Mouse (Mus musculus): ENCODE measurements at regions not wholly inside any gene's neighbourhood (a gene's known extent, or its start where the extent isn't known, plus 50 kb on each side); places are given as distances from the start of the nearest gene placed in this dataset.

DNA sequence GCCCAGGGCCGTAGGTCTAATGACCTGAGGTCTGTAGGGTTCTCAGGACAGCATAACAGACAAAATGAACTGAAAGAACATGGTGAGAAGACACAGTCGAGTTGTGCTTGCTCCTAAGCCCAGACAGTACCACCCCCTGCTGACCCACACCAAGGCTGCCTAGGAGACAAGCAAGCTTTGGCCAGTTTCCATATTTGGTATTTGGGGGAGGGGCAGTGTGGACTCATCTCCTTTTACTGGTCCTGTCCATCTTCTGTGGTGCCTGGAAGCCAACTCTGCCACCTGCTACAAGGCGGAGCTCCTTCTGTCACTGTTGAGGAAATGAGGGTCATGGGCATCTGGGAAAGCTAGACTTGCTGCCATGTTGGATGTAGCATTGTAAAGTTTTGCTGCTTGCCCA is 68.9 kb downstream of the Tex29 start:
- DNase-seq (ENCODE audit: low spot score in 2 of 2): no peak

DNA sequence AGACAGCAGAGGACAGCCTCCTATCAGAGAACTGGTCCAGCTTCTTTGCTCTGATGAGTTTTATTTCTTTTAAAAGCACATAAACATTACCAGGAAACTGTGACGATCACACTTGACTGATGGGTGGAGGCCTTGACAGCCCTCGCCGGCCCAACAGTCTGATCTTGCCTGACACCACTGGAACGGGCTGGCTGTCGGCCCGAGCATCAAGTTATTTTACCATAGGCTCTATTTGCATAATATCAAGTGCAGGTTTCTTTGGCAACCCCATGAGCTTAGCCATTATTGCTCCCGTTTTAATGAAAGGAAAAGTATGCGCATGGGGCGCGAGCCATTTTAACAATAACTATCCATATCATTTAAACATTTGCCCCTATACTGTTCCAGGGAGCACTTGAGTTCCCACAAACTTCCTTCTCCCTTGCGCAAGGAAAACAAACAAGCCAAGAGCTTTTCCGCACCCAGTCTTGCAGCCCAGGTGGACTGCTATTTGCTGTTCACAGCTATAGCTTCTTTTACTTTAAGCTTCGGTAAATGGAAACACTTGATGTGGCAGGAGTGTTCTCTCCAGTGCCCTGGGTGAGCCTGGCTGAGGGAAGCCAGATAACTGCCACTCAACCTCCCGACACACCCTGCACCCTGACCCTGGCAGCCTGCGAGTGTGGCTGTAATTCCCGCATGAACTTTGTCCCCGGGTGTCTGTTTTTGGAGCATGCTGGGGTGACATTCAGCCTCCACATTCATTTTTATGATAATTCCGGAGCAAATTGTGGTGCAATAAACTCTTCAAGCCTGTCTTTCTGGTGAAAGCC is 71.6 kb downstream of the Tex29 start:
- peak in 1 of 2 experiments; percentile 5 for DNase-seq (ENCODE audit: low spot score in 2 of 2)

DNA sequence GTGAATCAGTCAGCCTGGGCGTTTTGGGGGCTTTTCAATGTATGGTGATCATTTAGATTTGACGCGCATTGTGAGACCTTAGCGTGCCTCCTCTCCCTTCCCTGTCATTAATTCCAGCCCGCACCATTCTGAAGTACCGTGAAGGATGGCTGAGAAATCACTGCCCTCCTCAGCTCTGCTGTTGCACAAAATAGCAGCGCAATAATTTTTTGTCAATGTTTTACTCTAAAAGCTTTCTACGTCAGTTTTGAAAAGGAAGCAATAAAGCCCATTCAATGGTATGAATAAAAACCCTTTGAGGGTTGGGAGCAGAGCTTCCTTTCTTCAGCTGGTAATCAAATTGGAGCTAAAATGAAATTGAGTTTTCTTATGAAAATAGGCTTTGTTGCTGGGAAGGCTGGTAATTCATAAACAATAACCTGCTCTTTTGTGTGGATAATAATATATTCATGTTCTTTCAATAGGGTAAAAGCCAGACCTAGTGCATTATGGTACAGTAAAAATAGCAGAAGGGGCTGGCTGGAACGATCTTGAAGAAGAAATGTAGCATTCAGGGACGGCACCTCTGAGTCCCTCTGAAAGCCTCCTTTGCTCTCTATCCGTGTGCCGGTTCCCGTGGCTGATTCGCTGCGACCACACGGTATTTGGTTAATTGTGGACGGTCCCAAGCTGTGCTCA is 72.3 kb downstream of the Tex29 start:
- DNase-seq (ENCODE audit: low spot score in 2 of 2): no peak

DNA sequence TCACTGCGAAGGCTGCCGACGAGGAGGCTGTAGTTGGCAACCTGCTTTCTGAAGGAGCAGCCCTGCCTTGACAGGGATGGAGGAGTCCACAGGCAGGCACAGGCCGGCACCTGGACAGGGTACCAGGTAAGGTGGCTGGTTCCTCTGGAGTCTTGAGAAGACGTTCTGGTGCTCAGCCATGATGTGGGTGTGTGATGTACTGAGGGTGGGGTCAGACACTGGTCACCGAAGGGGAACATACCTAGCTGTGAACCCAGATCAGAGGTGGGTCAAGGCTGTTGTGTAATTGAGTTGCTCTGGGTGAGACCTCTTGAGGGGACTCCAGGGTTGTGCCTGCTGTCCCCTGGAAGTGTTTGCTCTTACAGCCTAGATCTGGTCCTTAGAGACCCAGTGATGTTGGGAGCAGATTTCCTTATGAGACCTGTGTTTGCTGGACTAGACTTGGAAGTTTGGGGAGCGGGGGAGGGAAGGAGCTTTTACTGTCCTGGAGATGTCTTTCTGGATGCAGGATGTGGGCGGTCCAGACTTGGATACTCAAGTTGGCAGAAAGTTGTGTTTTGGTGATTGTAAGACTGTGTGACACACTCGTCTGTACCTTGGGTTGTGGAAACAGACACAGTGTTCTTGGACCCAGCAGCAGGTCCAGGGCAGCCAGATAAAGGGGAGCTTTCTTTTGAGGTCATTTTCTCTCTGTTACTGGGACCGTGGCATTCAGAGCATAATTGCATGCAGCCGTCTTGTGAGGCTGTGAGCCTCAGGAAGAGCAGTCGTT is 73.0 kb downstream of the Tex29 start:
- DNase-seq (ENCODE audit: low spot score in 2 of 2): peak in 1 of 2 experiments; percentile 6

GRCm38 (mm10) chr8:11914131-11914530 is 73.9 kb downstream of the Tex29 start:
- peak in 1 of 2 experiments; percentile 1 for DNase-seq (ENCODE audit: low spot score in 2 of 2)

DNA sequence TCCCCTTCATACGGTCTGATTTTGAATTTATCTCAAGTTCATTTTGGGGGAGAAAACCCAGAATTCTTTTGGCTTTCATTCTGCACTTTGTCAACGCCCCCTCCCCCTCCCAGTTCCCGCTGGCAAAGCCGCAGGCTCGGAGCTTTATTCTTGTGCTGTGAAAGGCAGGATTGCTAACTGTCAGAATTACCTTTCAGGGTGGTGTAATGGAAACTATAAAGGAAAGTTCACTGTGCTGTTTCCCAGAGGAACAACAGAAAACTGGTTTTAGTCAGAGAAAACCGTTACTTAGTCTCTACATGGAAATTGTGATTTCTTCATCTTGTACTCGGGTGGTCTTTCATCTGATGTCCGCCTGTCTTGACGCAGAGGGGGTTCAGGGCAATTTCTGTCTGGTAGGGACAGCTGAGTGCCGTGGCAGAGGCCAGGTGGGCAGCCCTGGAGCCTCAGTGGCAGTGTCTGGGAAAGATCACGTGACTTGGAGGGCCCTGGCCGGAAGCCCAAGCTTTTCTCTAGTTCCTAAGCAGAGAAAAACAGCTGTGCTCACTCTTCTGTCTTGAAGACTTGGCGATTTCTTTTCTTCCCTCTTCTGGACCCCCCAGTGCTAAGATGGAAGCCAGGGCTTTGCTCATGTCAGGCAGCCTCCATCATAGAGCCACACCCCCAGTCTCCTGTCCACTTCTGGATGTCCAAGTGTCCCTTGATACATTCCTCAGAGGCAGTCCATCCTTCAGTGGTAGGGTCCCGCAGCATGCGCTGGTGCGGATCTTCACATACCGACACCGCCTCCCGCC is 74.6 kb downstream of the Tex29 start:
- DNase-seq (ENCODE audit: low spot score in 2 of 2): peak in 1 of 2 experiments; percentile 4

GRCm38 (mm10) chr8:11915721-11916120 is 75.4 kb downstream of the Tex29 start:
- peak in 1 of 2 experiments; percentile 3 for DNase-seq (ENCODE audit: low spot score in 2 of 2)

GRCm38 (mm10) chr8:11919876-11920275 is 79.6 kb downstream of the Tex29 start:
- no peak for DNase-seq (ENCODE audit: low spot score in 2 of 2)

GRCm38 (mm10) chr8:11923115-11923514 is 82.8 kb downstream of the Tex29 start:
- DNase-seq (ENCODE audit: low spot score in 2 of 2): peak in 1 of 2 experiments; percentile 2

DNA sequence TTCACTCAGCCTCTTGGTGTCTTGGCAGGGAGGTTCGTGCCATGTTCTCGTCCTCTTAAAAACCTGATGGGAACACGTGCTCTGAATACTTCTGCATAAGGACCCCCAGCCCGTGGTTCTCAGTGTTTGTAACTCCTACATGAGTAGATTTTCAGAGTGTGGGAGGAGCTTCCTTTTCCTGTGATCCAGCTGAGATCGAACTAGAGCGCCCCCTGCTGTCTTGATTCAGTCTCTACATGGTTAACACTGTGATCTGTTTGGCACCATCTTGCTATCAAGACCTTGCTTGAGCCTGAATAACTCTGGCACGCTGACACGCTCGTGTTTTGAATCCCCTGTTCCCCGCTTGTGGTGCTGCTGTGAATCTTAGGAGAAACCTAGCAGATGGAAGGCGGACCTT is 83.9 kb downstream of the Tex29 start:
- peak in 1 of 2 experiments; percentile 19 for DNase-seq (ENCODE audit: low spot score in 2 of 2)

DNA sequence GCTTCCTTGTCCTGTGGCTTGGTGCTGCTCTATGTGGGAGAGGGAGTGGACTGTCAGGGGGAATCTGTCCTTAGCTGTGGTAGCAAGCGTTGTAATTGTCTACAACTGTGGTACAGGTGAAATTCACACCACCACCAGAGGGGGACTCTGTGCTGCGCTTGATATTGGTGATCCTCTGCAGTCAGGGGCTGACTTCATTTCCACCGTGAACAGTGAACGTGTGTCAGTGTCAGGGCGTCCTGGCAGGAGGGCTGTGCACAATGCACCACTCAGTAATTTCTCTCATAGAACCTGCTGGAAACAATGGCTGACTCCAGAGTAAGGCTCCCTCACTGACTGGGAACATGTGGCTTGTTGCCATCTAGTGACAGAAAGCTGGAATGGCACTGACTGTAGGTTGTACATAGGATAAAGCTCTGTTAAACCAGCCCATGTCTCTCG is 102.6 kb downstream of the Tex29 start:
- DNase-seq (ENCODE audit: low spot score in 2 of 2): peak in 1 of 2 experiments; percentile 5

DNA sequence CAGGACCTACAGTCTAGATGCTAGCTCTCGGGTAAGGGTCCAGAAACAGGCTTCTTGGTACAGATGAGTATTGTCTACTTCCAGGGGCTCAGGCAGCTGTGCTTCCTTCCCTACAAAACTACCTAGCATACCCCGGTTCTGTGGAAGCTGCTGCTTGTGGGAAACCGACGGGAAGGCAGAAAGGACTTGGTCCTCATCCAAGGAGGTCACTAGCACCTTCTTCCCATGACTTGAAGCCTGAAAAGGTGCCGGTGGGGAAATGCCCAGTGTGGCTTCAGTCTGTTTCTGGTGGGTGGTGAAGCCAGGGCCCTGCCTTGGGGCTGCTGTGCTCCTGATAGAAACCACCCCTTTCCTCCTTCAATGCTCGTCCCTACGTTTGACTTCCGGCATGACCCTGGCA is 107.5 kb downstream of the Tex29 start:
- peak in 1 of 2 experiments; percentile 3 for DNase-seq (ENCODE audit: low spot score in 2 of 2)

- DNase-seq (ENCODE audit: low spot score in 2 of 2): no peak
Measured at GRCm38 (mm10) chr8:11956268-11956667, 116.0 kb downstream of the Tex29 start.

GRCm38 (mm10) chr8:11957046-11957783 is 116.9 kb downstream of the Tex29 start:
- DNase-seq (ENCODE audit: low spot score in 2 of 2): no peak

DNA sequence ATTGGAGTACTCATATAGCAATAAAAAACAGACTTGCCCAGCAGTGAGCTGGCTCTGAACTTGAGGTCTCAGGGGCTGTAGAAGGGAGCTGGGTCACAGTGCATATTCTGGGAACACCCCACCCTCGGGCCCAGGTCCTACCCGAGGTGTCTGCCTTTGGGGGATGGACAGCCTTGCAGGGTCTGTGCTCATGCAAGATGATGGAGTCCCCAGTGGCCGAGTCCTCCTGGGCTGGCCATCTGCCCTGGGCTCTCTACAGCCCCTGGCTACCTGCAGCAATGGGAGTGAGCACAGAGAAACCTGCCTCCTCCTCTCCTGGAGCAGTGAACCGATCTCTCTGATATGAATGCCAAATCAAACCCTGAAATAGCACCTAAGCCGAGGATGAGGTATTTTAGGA is 117.9 kb downstream of the Tex29 start:
- DNase-seq (ENCODE audit: low spot score in 2 of 2): peak in 1 of 2 experiments; percentile 3

- no peak for DNase-seq (ENCODE audit: low spot score in 2 of 2)
Measured at GRCm38 (mm10) chr8:11959466-11959865, 119.2 kb downstream of the Tex29 start.

DNA sequence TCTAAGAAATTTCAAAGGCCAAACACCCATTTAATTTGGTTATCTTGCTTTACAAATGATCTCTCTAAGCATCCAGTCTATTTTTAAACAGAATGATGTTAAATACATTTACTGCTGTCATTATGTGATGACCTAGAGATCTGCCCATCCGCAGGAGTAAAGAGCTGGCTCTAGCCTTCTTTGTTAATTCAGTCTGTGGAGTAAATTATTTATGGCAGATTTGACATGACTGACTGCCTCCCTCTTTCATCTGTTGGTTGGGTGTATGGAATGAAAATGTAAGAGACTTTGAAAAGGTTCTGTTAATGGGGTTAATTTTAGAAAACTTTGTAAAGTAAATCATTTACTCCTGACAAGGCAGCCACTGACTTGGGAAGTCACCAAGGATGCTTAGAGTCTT is 123.3 kb downstream of the Tex29 start:
- no peak for DNase-seq (ENCODE audit: low spot score in 2 of 2)

DNA sequence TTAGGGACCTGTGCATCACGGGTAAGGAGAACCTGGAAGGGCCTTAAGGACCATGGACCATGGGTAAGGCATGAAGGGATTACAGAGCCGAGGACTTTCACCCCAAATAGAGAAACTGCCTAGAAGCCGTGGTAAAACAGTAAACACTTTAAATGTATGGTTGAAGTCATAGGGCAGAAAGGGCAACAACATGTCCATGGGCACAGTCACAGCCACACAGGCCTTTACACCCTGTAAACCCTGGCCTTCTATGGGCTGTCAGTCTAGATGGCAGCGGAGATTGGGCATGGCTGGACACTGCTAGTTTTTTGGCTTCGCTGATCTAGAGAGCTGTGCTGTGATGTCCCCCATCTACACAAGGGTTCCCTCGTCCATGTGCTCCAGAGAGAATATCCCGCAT is 127.4 kb downstream of the Tex29 start:
- DNase-seq (ENCODE audit: low spot score in 2 of 2): no peak

GRCm38 (mm10) chr8:11970515-11970914 is 130.2 kb downstream of the Tex29 start:
- no peak for DNase-seq (ENCODE audit: low spot score in 2 of 2)

DNA sequence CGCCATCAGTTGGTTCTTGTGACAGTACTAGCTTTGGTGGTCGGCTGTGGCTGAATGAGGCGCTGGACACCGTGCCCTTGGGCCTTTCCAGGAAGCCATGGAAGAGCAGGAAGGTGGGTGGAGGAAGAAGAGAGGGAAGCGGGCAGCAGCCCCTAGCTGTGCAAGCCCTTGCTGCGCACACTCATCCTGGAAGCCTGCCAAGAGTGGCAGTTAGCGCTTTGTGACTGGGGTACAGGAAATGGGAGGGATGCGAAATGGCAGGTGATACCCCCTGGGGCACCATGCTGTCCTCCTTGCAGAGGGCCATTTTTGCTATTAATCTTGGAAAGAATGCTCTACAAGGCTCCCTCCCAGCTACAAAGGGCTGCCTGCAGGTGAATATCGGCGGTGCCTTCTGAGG is 133.2 kb downstream of the Tex29 start:
- DNase-seq (ENCODE audit: low spot score in 2 of 2): no peak

DNA sequence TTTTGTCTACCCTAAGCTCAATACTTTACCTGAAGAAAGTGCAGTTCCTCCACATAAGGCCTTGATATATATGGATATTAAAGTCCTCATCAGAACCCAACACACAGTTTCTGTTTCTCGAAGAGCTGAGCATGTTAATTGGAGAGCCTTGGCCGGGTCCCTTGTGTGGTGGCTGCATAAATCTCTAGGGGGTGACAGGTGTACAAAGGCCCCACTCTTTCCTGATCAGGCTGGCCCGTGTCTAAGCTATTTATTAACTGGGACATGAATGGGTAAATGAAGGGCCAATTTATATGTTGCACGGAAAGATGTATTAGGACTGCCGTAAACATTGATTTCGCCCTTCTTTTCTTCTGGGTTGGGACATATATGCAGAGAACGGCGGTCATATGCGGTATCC is 136.8 kb downstream of the Tex29 start:
- DNase-seq (ENCODE audit: low spot score in 2 of 2): no peak
